Mouse (Mus musculus) monocyte, adult 5-6 weeks (primary cell): ENCODE results near the gene Gm42906. TPM values are rescaled to one million over a fixed set of nuclear protein-coding genes. Genes with fewer than 3 reads are reported as not detected.

Experiments
- ATAC-seq: fragments of 153-309, 156-312 bp; replicated peaks from 2 replicates; pipeline ENCODE4 v1.8.0; 2017; ENCODE audit warnings: mild to moderate bottlenecking; ENCODE audit not compliant: low TSS enrichment, insufficient number of reproducible peaks, severe bottlenecking, poor library complexity, low FRiP score
- total RNA-seq: library from RNA; stranded (forward); fragments of 200-1000, 200-491, 200-594 nt; gene quantifications from 3 replicates; pipeline ENCODE4 v1.2.3, GENCODE M21; 2017

The Gm42906 gene
- total RNA-seq, 1 experiment from 2014 or later = not detected

- no peak for ATAC-seq
These were observed 253.2 kb downstream of the Gm42906 start for GRCm38 (mm10) chr5:151174485-151175460.

GRCm38 (mm10) chr5:151173774-151174173 is 254.2 kb downstream of the Gm42906 start:
- no peak for ATAC-seq

GRCm38 (mm10) chr5:151170168-151170750 is 257.7 kb downstream of the Gm42906 start:
- ATAC-seq = no peak

- no peak for ATAC-seq
These were observed 259.8 kb downstream of the Gm42906 start for GRCm38 (mm10) chr5:151168191-151168590.

GRCm38 (mm10) chr5:151167641-151168040 is 260.3 kb downstream of the Gm42906 start:
- no peak for ATAC-seq

- no peak for ATAC-seq
These were observed 261.7 kb downstream of the Gm42906 start for GRCm38 (mm10) chr5:151166266-151166665.

- no peak for ATAC-seq
These were observed 262.5 kb downstream of the Gm42906 start for GRCm38 (mm10) chr5:151165381-151166016.

GRCm38 (mm10) chr5:151164815-151165214 is 263.1 kb downstream of the Gm42906 start:
- no peak for ATAC-seq

- ATAC-seq = no peak
These were observed 265.3 kb downstream of the Gm42906 start for GRCm38 (mm10) chr5:151162642-151163041.

- ATAC-seq = no peak
These were observed 272.7 kb downstream of the Gm42906 start for GRCm38 (mm10) chr5:151155247-151155646.

- ATAC-seq = no peak
These were observed 273.2 kb downstream of the Gm42906 start for GRCm38 (mm10) chr5:151154780-151155179.

GRCm38 (mm10) chr5:151154030-151154429 is 273.9 kb downstream of the Gm42906 start:
- ATAC-seq = no peak

GRCm38 (mm10) chr5:151151549-151151948 is 276.4 kb downstream of the Gm42906 start:
- no peak for ATAC-seq

- no peak for ATAC-seq
These were observed 278.5 kb downstream of the Gm42906 start for GRCm38 (mm10) chr5:151149509-151149908.

GRCm38 (mm10) chr5:151148079-151148478 is 279.9 kb downstream of the Gm42906 start:
- ATAC-seq = no peak

GRCm38 (mm10) chr5:151145807-151146206 is 282.2 kb downstream of the Gm42906 start:
- ATAC-seq = no peak

GRCm38 (mm10) chr5:151143955-151144354 is 284.0 kb downstream of the Gm42906 start:
- ATAC-seq = no peak

- no peak for ATAC-seq
These were observed 285.0 kb downstream of the Gm42906 start for GRCm38 (mm10) chr5:151142671-151143601.
